Mouse (Mus musculus) CH12.LX (cell line): Measurements from ENCODE around the gene Fancm. TPM values are rescaled to one million over a fixed set of nuclear protein-coding genes. Genes with fewer than 3 reads are reported as not detected.

Experiments
- DNase-seq: peaks from one replicate; pipeline ENCODE4 v3.0.0-alpha.2; 2013; ENCODE audit errors: extremely low read depth
- H3K27ac ChIP-seq: 2 replicates; pipeline ENCODE4 v1.5.1; 2012; ENCODE audit warnings: low read depth, mild to moderate bottlenecking, control low read depth, moderate library complexity; ENCODE audit not compliant: insufficient read depth
- H3K27me3 ChIP-seq: replicated peaks from 2 replicates; pipeline ENCODE3; 2012; ENCODE audit warnings: inconsistent platforms
- H3K36me3 ChIP-seq, 2 experiments: replicated peaks in 1 of 2; 2 replicates each; pipeline versions ENCODE3 to v1.6.1; 2012; ENCODE audit warnings: inconsistent platforms in 1 of 2, low read length in 1 of 2, mild to moderate bottlenecking in 1 of 2, mixed read lengths in 1 of 2, moderate library complexity in 1 of 2; ENCODE audit not compliant: control insufficient read depth in 1 of 2, insufficient read depth in 1 of 2
- H3K4me1 ChIP-seq, 2 experiments: 2 replicates each; pipeline ENCODE4 v1.6.1; 2012; ENCODE audit warnings: inconsistent platforms in 1 of 2, moderate library complexity in 1 of 2; ENCODE audit not compliant: insufficient read depth in 2 of 2, control insufficient read depth in 1 of 2
- H3K4me2 ChIP-seq: 2 replicates; pipeline ENCODE4 v1.6.1; 2012; ENCODE audit warnings: low read depth, mild to moderate bottlenecking, control low read depth; ENCODE audit not compliant: poor library complexity, insufficient read depth, severe bottlenecking
- H3K4me3 ChIP-seq, 3 experiments: fragments of 150-350 bp in 1 of 3; sonication (generic) in 1 of 3; replicated peaks in 1 of 3; 2 replicates each; pipeline versions ENCODE3 to v1.5.1; 2011 to 2012; ENCODE audit warnings: low read depth in 2 of 3, low read length in 2 of 3, mild to moderate bottlenecking in 2 of 3, moderate library complexity in 2 of 3, control low read depth in 1 of 3, improper control_type of control experiment in 1 of 3, inconsistent platforms in 1 of 3, mixed read lengths in 1 of 3; ENCODE audit not compliant: poor library complexity in 1 of 3
- H3K79me2 ChIP-seq: replicated peaks from 2 replicates; pipeline ENCODE4 v1.6.1; 2012; ENCODE audit warnings: mild to moderate bottlenecking, moderate library complexity; ENCODE audit not compliant: control insufficient read depth, poor library complexity, insufficient read depth, severe bottlenecking; ENCODE audit errors: extremely low read depth
- H3K9ac ChIP-seq: 2 replicates; pipeline ENCODE4 v1.6.1; 2012; ENCODE audit warnings: low read depth, mild to moderate bottlenecking, control low read depth, moderate library complexity; ENCODE audit not compliant: insufficient read depth
- H3K9me3 ChIP-seq: replicated peaks from 2 replicates; pipeline ENCODE3; 2012; ENCODE audit warnings: low read length, inconsistent platforms, mixed read lengths
- ELF1 ChIP-seq: IDR thresholded peaks from 2 replicates; pipeline ENCODE4 v1.6.1; 2014; ENCODE audit warnings: low read depth, mild to moderate bottlenecking, inconsistent platforms, low read length, improper control_type of control experiment
- EP300 ChIP-seq: IDR thresholded peaks from 2 replicates; pipeline ENCODE4 v1.6.1; 2011; ENCODE audit warnings: low read length, improper control_type of control experiment
- IRF4 ChIP-seq: IDR thresholded peaks from 2 replicates; pipeline ENCODE4 v1.6.1; 2014; ENCODE audit warnings: low read depth, mild to moderate bottlenecking, inconsistent platforms, low read length, improper control_type of control experiment
- JUN ChIP-seq: IDR thresholded peaks from 2 replicates; pipeline ENCODE4 v1.6.1; 2011; ENCODE audit warnings: low read depth, mild to moderate bottlenecking, low read length, improper control_type of control experiment, moderate library complexity; ENCODE audit not compliant: insufficient read depth
- KAT2A ChIP-seq: IDR thresholded peaks from 2 replicates; pipeline ENCODE4 v1.6.1; 2012; ENCODE audit warnings: low read length, improper control_type of control experiment, inconsistent platforms; ENCODE audit not compliant: insufficient replicate concordance
- MAX ChIP-seq: IDR thresholded peaks from 2 replicates; pipeline ENCODE4 v1.6.1; 2011; ENCODE audit warnings: low read length, improper control_type of control experiment
- MEF2A ChIP-seq: IDR thresholded peaks from 2 replicates; pipeline ENCODE4 v1.6.1; 2014; ENCODE audit warnings: low read depth, mild to moderate bottlenecking, inconsistent platforms, low read length, improper control_type of control experiment, borderline replicate concordance
- NELFE ChIP-seq: IDR thresholded peaks from 2 replicates; pipeline ENCODE4 v1.6.1; 2011; ENCODE audit warnings: low read depth, low read length, improper control_type of control experiment
- NRF1 ChIP-seq: IDR thresholded peaks from 2 replicates; pipeline ENCODE4 v1.6.1; 2014; ENCODE audit warnings: low read depth, mild to moderate bottlenecking, inconsistent platforms, low read length, improper control_type of control experiment, moderate library complexity
- ZC3H11A ChIP-seq: IDR thresholded peaks from 2 replicates; pipeline ENCODE4 v1.6.1; 2012; ENCODE audit warnings: low read depth, mild to moderate bottlenecking, inconsistent platforms, low read length, improper control_type of control experiment
- ZKSCAN1 ChIP-seq: IDR thresholded peaks from 2 replicates; pipeline ENCODE4 v1.6.1; 2012; ENCODE audit warnings: low read depth, inconsistent platforms, low read length, improper control_type of control experiment, borderline replicate concordance
- ZMIZ1 ChIP-seq: IDR thresholded peaks from 2 replicates; pipeline ENCODE4 v1.6.1; 2012; ENCODE audit warnings: low read depth, mild to moderate bottlenecking, inconsistent platforms, low read length, improper control_type of control experiment
- dilution Hi-C: fragments of 300-500 bp; cut with MboI; formaldehyde crosslinking; loops from 2 replicates; pipeline ENCODE4 v1.14.3; 2020; ENCODE audit warnings: low sequenced_read_pairs; ENCODE audit not compliant: extremely low pct_unique_long_range_greater_than_20kb, extremely low pct_ligation_motif_present
- in situ Hi-C: fragments of 300-500 bp; cut with MboI; formaldehyde crosslinking; loops from 3 replicates; pipeline ENCODE4 v1.14.3; 2019; ENCODE audit warnings: low sequenced_read_pairs, low pct_ligation_motif_present, low pct_unique_long_range_greater_than_20kb, mixed read lengths
- polyA plus RNA-seq: library from polyadenylated mRNA; unstranded; fragments of >175 nt; gene quantifications from 2 replicates; pipeline ENCODE4 v1.2.1, GENCODE M21; 2012; ENCODE audit warnings: low read depth; ENCODE audit not compliant: insufficient read length
- total RNA-seq, 2 experiments: library from RNA; depleted of rRNA; stranded (reverse); fragments of 300-350 nt in 1 of 2; fragments of >200 nt in 1 of 2; gene quantifications; 2 replicates each; pipeline ENCODE4 v1.2.3; 2012 to 2014

Fancm gene
- total and polyA plus RNA-seq, 3 experiments, result 13.3 to 15.4 (median 13.7) TPM

GRCm38 (mm10) chr12:65074651-65075050, 752 bp upstream of the Fancm start:
- DNase-seq, result peak; percentile 12
- Histone ChIP-seq H3K36me3 (peaks cover 4 to 24% of the 10 kb centered on the region in 2 experiments), H3K9ac (peak overlapping the region; percentile 77), H3K4me1 (peaks cover 4 to 31% of the 10 kb centered on the region in 2 experiments; a peak in 3 of 4 replicates), H3K4me2 (peak overlapping the region; percentile 74), H3K9me3 (no peaks in the 10 kb centered on the region), H3K27ac (peak overlapping the region; percentile 46; the same call in 1 of the 2 replicates), H3K27me3 (no peaks in the 10 kb centered on the region), H3K79me2 (peaks cover 45% of the 10 kb centered on the region), H3K4me3 (peak overlapping the region; percentile 70 to 95 (median 92))
- TF ChIP-seq ELF1, result no peak
- no peak for TF ChIP-seq JUN
- 0 out of 2 replicates have a peak, but pooled peaks have one; percentile 2 for TF ChIP-seq MAX
- no peak for TF ChIP-seq ZC3H11A
- in situ Hi-C loops (no loop called here), dilution Hi-C loops (no loop called here)

DNA sequence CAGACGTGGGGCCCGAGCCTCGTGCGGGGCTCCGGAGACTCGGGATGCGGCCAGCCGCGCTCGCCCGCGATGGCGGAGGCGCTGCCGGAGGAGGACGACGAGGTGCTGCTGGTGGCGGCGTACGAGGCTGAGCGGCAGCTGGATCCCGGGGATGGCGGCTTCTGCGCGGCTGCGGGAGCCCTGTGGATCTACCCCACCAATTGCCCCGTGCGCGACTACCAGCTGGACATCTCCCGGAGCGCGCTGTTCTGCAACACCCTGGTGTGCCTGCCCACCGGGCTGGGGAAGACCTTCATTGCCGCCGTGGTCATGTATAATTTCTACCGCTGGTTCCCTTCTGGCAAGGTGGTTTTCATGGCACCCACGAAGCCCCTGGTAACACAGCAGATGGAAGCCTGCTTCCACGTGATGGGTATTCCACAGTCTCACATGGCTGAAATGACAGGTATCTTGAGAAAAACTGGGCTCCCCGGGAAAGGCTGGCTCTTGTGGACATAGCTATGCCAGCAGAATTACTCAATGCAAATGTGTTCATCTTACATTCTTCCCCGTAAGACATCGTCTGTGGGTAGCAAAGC, 419 bp downstream of the Fancm start:
- Histone ChIP-seq H3K4me2 (peak overlapping the region; percentile 57), H3K27ac (peak overlapping the region; percentile 55), H3K36me3 (peaks cover 7 to 23% of the 10 kb centered on the region in 2 experiments), H3K9me3 (no peaks in the 10 kb centered on the region), H3K79me2 (peaks cover 43% of the 10 kb centered on the region), H3K4me1 (peaks cover 4 to 24% of the 10 kb centered on the region in 2 experiments; a peak in 3 of 4 replicates), H3K4me3 (peak overlapping the region; percentile 87 to 94 (median 92)), H3K9ac (peak overlapping the region; percentile 86), H3K27me3 (no peaks in the 10 kb centered on the region)
- in situ Hi-C loops, result no loop called here
- no peak for TF ChIP-seq NRF1
- no peak for TF ChIP-seq ZMIZ1
- no peak for TF ChIP-seq ZKSCAN1
- no peak for TF ChIP-seq MEF2A
- no peak for TF ChIP-seq KAT2A
- TF ChIP-seq IRF4, result no peak
- no peak for TF ChIP-seq JUN
- no peak for TF ChIP-seq NELFE
- dilution Hi-C loops, result no loop called here
- no peak for DNase-seq

GRCm38 (mm10) chr12:65076906-65077305, 1.5 kb downstream of the Fancm start:
- Histone ChIP-seq H3K4me3 (peak overlapping the region; percentile 1 to 92 (median 39)), H3K36me3 (peaks cover 10 to 27% of the 10 kb centered on the region in 2 experiments), H3K4me2 (peak overlapping the region; percentile 57), H3K4me1 (peaks cover 4 to 18% of the 10 kb centered on the region in 2 experiments; a peak in 3 of 4 replicates), H3K9ac (peak overlapping the region; percentile 86; the same call in 1 of the 2 replicates), H3K27me3 (no peaks in the 10 kb centered on the region), H3K9me3 (no peaks in the 10 kb centered on the region), H3K27ac (no peak overlapping the region), H3K79me2 (peaks cover 33% of the 10 kb centered on the region)
- TF ChIP-seq NELFE, result no peak
- TF ChIP-seq ZKSCAN1, result no peak
- no peak for TF ChIP-seq EP300
- dilution Hi-C loops (no loop called here), in situ Hi-C loops (no loop called here)
- no peak for DNase-seq
